Mouse (Mus musculus) neural tube, embryonic 11.5 days (tissue): Measurements from ENCODE around the gene Carmil1. TPM values are rescaled to one million over a fixed set of nuclear protein-coding genes. Genes with fewer than 3 reads are reported as not detected.

Experiments used
- ATAC-seq: fragments of 200-750 bp; cut with Nextera tagmentation; 2 replicates; pipeline ENCODE4 v1.8.0; 2017; ENCODE audit warnings: moderate number of reproducible peaks, mild to moderate bottlenecking, moderate TSS enrichment, moderate library complexity; ENCODE audit not compliant: insufficient read depth, low FRiP score, low TSS enrichment
- DNase-seq: peaks from one replicate; pipeline ENCODE4 v3.0.0-alpha.2; 2015; ENCODE audit warnings: low spot score
- H3K27ac ChIP-seq: fragments of 300-500 bp; sonication (generic); 2 replicates; pipeline ENCODE4 v1.5.1; 2014; ENCODE audit warnings: low read depth, mild to moderate bottlenecking, low read length
- H3K27me3 ChIP-seq: fragments of 300-500 bp; sonication (generic); 2 replicates; pipeline ENCODE4 v1.6.1; 2014; ENCODE audit warnings: mild to moderate bottlenecking, low read length, mixed read lengths; ENCODE audit not compliant: control insufficient read depth, insufficient read depth
- H3K36me3 ChIP-seq: fragments of 300-500 bp; sonication (generic); 2 replicates; pipeline ENCODE4 v1.6.1; 2014; ENCODE audit warnings: mild to moderate bottlenecking, low read length, moderate library complexity, mixed read lengths; ENCODE audit not compliant: control insufficient read depth, insufficient read depth
- H3K4me1 ChIP-seq: fragments of 300-500 bp; sonication (generic); 2 replicates; pipeline ENCODE4 v1.6.1; 2014; ENCODE audit warnings: low read length, mixed read lengths; ENCODE audit not compliant: control insufficient read depth, insufficient read depth
- H3K4me2 ChIP-seq: fragments of 300-500 bp; sonication (generic); 2 replicates; pipeline ENCODE4 v1.6.1; 2014; ENCODE audit warnings: low read depth, mild to moderate bottlenecking, moderate library complexity
- H3K4me3 ChIP-seq: fragments of 300-500 bp; sonication (generic); 2 replicates; pipeline ENCODE4 v1.5.1; 2014; ENCODE audit warnings: low read depth, low read length
- H3K9ac ChIP-seq: fragments of 300-500 bp; sonication (generic); 2 replicates; pipeline ENCODE4 v1.6.1; 2014; ENCODE audit warnings: mild to moderate bottlenecking, low read length
- H3K9me3 ChIP-seq: fragments of 300-500 bp; sonication (generic); 2 replicates; pipeline ENCODE4 v1.6.1; 2016; ENCODE audit warnings: low read length; ENCODE audit not compliant: control insufficient read depth
- WGBS: fragments of 180-500 bp; shearing (Covaris S2); extraction: QIAGEN DNeasy Blood & Tissue Kit; methylation state at CpG from one replicate; pipeline ENCODE4 v1.1.7; 2014; 5-methylcytosine and 5-hydroxymethylcytosine counted together
- polyA plus RNA-seq: library from polyadenylated mRNA; unstranded; fragments of >200 nt; fragmentation: Nextera tagmentation; extraction: Ambion mirVana; gene quantifications from 2 replicates; pipeline ENCODE4 v1.2.1, GENCODE M21; 2014

Carmil1 gene
- polyA plus RNA-seq, 1 experiment from 2014 or later, result 20.7 TPM

DNA sequence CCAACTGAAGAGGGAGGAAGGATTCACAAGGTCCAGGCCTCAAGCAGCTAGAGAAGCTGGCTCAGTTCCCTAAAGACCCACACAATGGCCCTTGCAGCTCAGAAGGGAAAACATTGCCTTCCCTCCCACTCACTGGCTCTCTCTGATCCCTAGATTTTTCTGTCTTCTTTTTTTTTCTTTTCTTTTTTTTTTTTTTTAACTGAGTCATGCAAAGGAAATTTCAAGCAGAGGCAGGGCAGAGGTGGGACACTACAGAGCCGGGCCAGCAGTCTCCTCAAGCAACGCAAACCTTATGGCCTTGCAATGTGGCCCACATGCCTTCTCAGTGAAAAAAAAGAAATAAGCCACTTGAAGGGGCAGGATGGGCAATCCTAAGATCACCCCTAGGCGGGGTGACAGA is 33.2 kb downstream of the Carmil1 start:
- H3K9me3 ChIP-seq, result no peaks in the 10 kb centered on the region
- H3K36me3 ChIP-seq, result no peaks in the 10 kb centered on the region
- H3K4me1 ChIP-seq, result no peaks in the 10 kb centered on the region
- no peaks in the 10 kb centered on the region for H3K27me3 ChIP-seq
- H3K4me3 ChIP-seq, result no peak overlapping the region
- WGBS, result 81% methylated on average over 3 of the region's 3 CpGs
- ATAC-seq (no peak), DNase-seq (no peak)
- no peak overlapping the region for H3K27ac ChIP-seq
- H3K4me2 ChIP-seq, result no peak overlapping the region
- no peak overlapping the region for H3K9ac ChIP-seq

GRCm38 (mm10) chr13:24246266-24246665 is 34.3 kb downstream of the Carmil1 start:
- Histone ChIP-seq H3K4me3 (no peak overlapping the region), H3K4me1 (no peaks in the 10 kb centered on the region), H3K36me3 (no peaks in the 10 kb centered on the region), H3K27ac (no peak overlapping the region), H3K27me3 (no peaks in the 10 kb centered on the region), H3K9ac (no peak overlapping the region), H3K4me2 (no peak overlapping the region), H3K9me3 (no peaks in the 10 kb centered on the region)
- WGBS, result 86% methylated on average over 6 of the region's 6 CpGs
- ATAC-seq, result no peak
- DNase-seq, result no peak

DNA sequence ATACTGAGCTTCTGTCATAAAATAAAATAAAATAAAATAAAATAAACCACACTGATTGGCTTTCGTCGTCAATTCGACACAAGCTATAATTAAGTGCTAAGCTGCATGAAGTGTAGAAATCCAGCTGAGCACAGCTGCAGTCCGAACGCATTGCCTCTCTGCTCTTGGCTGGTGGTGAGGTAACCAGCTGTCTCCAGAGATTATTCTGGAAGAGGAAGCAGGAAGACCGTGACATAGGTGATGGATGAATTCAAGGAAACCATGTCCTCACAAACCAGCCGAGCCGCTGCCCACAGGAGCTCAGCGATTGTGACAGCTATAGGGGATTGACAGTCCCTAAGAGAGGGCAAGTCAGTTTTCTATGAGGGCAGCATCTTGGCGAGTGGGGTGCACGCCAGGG is 36.0 kb downstream of the Carmil1 start:
- ATAC-seq, result no peak
- Histone ChIP-seq H3K4me3 (no peak overlapping the region), H3K36me3 (no peaks in the 10 kb centered on the region), H3K4me2 (no peak overlapping the region), H3K4me1 (no peaks in the 10 kb centered on the region), H3K27ac (no peak overlapping the region), H3K9me3 (no peaks in the 10 kb centered on the region), H3K27me3 (no peaks in the 10 kb centered on the region), H3K9ac (no peak overlapping the region)
- no peak for DNase-seq
- WGBS, result 70% methylated on average over 11 of the region's 11 CpGs

GRCm38 (mm10) chr13:24243964-24244363 is 36.6 kb downstream of the Carmil1 start:
- Histone ChIP-seq H3K9me3 (no peaks in the 10 kb centered on the region), H3K27ac (no peak overlapping the region), H3K27me3 (no peaks in the 10 kb centered on the region), H3K4me3 (no peak overlapping the region), H3K9ac (no peak overlapping the region), H3K4me2 (no peak overlapping the region), H3K36me3 (no peaks in the 10 kb centered on the region), H3K4me1 (no peaks in the 10 kb centered on the region)
- no peak for DNase-seq
- 68% methylated on average over 2 of the region's 4 CpGs for WGBS
- no peak for ATAC-seq

- ATAC-seq, result no peak
- Histone ChIP-seq H3K4me3 (no peak overlapping the region), H3K4me2 (no peak overlapping the region), H3K36me3 (no peaks in the 10 kb centered on the region), H3K27me3 (no peaks in the 10 kb centered on the region), H3K4me1 (no peaks in the 10 kb centered on the region), H3K27ac (no peak overlapping the region), H3K9ac (no peak overlapping the region), H3K9me3 (no peaks in the 10 kb centered on the region)
- WGBS, result 56% methylated on average over 5 of the region's 5 CpGs
- DNase-seq, result no peak
These were observed 38.0 kb downstream of the Carmil1 start for GRCm38 (mm10) chr13:24242429-24243106.

DNA sequence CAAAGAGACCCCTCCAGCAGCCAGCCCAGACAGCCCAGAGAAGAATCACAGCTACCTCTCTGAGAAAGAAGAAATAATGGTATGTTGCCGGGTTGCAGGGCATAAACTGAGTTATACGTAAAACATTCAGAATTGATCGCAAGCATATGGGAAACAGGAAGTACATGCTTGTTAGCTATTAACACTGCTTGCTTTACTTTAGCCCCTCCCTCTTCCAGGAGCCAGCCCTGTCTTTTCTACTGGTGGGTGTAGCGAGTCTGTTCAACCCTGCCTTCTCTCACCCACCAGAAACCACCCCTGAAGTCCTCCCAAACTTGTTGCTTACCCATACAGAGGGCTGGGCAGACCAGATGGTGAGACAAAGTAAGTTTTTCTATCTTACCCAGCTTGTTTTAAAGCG is 39.4 kb downstream of the Carmil1 start:
- Histone ChIP-seq H3K4me1 (no peaks in the 10 kb centered on the region), H3K27ac (no peak overlapping the region), H3K4me2 (no peak overlapping the region), H3K36me3 (no peaks in the 10 kb centered on the region), H3K27me3 (no peaks in the 10 kb centered on the region), H3K4me3 (no peak overlapping the region), H3K9ac (no peak overlapping the region), H3K9me3 (no peaks in the 10 kb centered on the region)
- ATAC-seq, result no peak
- WGBS, result 83% methylated on average over 5 of the region's 5 CpGs
- no peak for DNase-seq

DNA sequence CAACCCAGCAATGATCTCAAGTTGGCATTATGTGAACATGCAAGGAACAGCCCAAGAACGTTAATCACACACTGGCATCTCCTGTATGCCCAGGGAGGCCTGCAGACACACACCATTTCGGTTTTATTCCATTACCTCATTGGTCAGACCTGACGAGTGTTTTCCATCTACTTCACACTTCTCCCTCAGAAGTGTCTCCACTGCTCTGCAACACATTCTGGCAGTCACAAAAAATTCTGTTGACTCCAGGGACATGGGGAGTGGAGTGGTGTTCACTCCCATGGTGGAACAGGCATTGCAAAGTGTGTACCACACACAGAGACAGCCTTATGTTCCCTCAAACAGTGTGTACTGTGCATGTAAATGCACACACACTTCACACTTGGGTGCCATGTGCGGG is 40.2 kb downstream of the Carmil1 start:
- WGBS, result 80% methylated on average over 4 of the region's 4 CpGs

GRCm38 (mm10) chr13:24238456-24239120 is 42.0 kb downstream of the Carmil1 start:
- no peak overlapping the region for H3K27ac ChIP-seq
- no peaks in the 10 kb centered on the region for H3K4me1 ChIP-seq
- H3K4me3 ChIP-seq, result no peak overlapping the region
- H3K9me3 ChIP-seq, result no peaks in the 10 kb centered on the region
- H3K36me3 ChIP-seq, result no peaks in the 10 kb centered on the region
- no peak overlapping the region for H3K9ac ChIP-seq
- 83% methylated on average over 3 of the region's 3 CpGs for WGBS
- DNase-seq (no peak), ATAC-seq (no peak)
- no peaks in the 10 kb centered on the region for H3K27me3 ChIP-seq
- H3K4me2 ChIP-seq, result no peak overlapping the region

More for the DNA sequence above, 40.2 kb downstream of the Carmil1 start:
- no peak overlapping the region for H3K4me2 ChIP-seq
- H3K9me3 ChIP-seq, result no peaks in the 10 kb centered on the region
- no peaks in the 10 kb centered on the region for H3K27me3 ChIP-seq
- ATAC-seq (no peak), DNase-seq (no peak)
- H3K27ac ChIP-seq, result no peak overlapping the region
- no peak overlapping the region for H3K4me3 ChIP-seq
- H3K36me3 ChIP-seq, result no peaks in the 10 kb centered on the region
- H3K9ac ChIP-seq, result no peak overlapping the region
- no peaks in the 10 kb centered on the region for H3K4me1 ChIP-seq

GRCm38 (mm10) chr13:24236736-24237135 is 43.9 kb downstream of the Carmil1 start:
- no peak overlapping the region for H3K27ac ChIP-seq
- H3K36me3 ChIP-seq, result no peaks in the 10 kb centered on the region
- H3K4me1 ChIP-seq, result no peaks in the 10 kb centered on the region
- ATAC-seq (no peak), DNase-seq (no peak)
- no peak overlapping the region for H3K9ac ChIP-seq
- H3K4me2 ChIP-seq, result no peak overlapping the region
- WGBS, result 81% methylated on average over 4 of the region's 4 CpGs
- no peaks in the 10 kb centered on the region for H3K9me3 ChIP-seq
- H3K27me3 ChIP-seq, result no peaks in the 10 kb centered on the region
- H3K4me3 ChIP-seq, result no peak overlapping the region
